Mouse (Mus musculus) bone marrow macrophage, adult 2 months (primary cell): Measurements from ENCODE around the gene Nxpe5.

ENCODE experiments used
- CTCF ChIP-seq: IDR thresholded peaks from 2 replicates; pipeline ENCODE4 v1.5.1; 2012; ENCODE audit warnings: low read depth, mild to moderate bottlenecking, low read length, moderate library complexity
- POLR2A ChIP-seq: IDR thresholded peaks from 2 replicates; pipeline ENCODE4 v1.6.1; 2012; ENCODE audit warnings: mild to moderate bottlenecking, low read depth, low read length, borderline replicate concordance

DNA sequence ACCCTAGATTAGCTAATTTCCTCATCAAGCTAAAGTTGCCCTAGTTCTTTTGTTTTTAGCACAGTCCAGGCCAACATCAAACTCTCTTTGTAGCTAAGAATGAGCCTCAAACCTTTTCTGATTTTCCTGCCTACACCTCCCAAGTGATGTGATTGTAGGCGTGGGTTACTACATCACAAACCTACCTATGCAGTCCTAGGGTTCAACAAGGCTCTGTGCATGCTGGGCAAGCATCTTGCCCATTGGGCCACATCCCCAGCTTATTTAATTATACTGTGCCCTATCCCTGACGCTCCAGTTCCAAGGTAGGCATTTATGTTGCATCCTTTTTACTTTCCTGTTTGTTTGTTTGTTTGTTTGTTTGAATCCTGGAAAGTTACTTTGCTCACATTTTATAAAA, at the start of gene Nxpe5:
- no peak for TF ChIP-seq POLR2A
- TF ChIP-seq CTCF = no peak
